Mouse (Mus musculus) embryonic facial prominence, embryonic 11.5 days (tissue): ENCODE measurements around the gene Pou6f1. TPM values are rescaled to one million over a fixed set of nuclear protein-coding genes. Genes with fewer than 3 reads are reported as not detected.
"Not testable (repeated sequence)": the region's sequence is repeated elsewhere in the genome, so short reads cannot be mapped to it uniquely, and the experiment has no call there.

Experiments used
- ATAC-seq: fragments of 200-750 bp; cut with Nextera tagmentation; replicated peaks from 2 replicates; pipeline ENCODE4 v1.8.0; 2017; ENCODE audit warnings: low read depth; ENCODE audit not compliant: insufficient number of reproducible peaks, low FRiP score, low TSS enrichment
- DNase-seq: peaks from one replicate; pipeline ENCODE4 v3.0.0-alpha.2; 2015; ENCODE audit warnings: low spot score
- H3K27ac ChIP-seq: fragments of 300-500 bp; sonication (generic); replicated peaks from 2 replicates; pipeline ENCODE4 v1.5.1; 2014; ENCODE audit warnings: mild to moderate bottlenecking, low read depth, low read length, control low read depth
- H3K27me3 ChIP-seq: fragments of 300-500 bp; sonication (generic); 2 replicates; pipeline ENCODE4 v1.6.1; 2014; ENCODE audit warnings: mild to moderate bottlenecking, low read length, moderate library complexity, mixed read lengths; ENCODE audit not compliant: control insufficient read depth, insufficient read depth
- H3K36me3 ChIP-seq: fragments of 300-500 bp; sonication (generic); replicated peaks from 2 replicates; pipeline ENCODE4 v1.6.1; 2014; ENCODE audit warnings: low read depth, mild to moderate bottlenecking, low read length, moderate library complexity, mixed read lengths; ENCODE audit not compliant: control insufficient read depth, insufficient read depth
- H3K4me1 ChIP-seq: fragments of 300-500 bp; sonication (generic); 2 replicates; pipeline ENCODE4 v1.6.1; 2014; ENCODE audit warnings: low read length, mixed read lengths; ENCODE audit not compliant: control insufficient read depth, insufficient read depth
- H3K4me2 ChIP-seq: fragments of 300-500 bp; sonication (generic); 2 replicates; pipeline ENCODE4 v1.6.1; 2014; ENCODE audit warnings: low read depth, mild to moderate bottlenecking, control low read depth, low read length, moderate library complexity
- H3K4me3 ChIP-seq: fragments of 300-500 bp; sonication (generic); 2 replicates; pipeline ENCODE4 v1.5.1; 2014; ENCODE audit warnings: low read depth, low read length, control low read depth
- H3K9ac ChIP-seq: fragments of 300-500 bp; sonication (generic); replicated peaks from 2 replicates; pipeline ENCODE4 v1.6.1; 2014; ENCODE audit warnings: mild to moderate bottlenecking, control low read depth, low read length
- H3K9me3 ChIP-seq: fragments of 300-500 bp; sonication (generic); replicated peaks from 2 replicates; pipeline ENCODE4 v1.6.1; 2016; ENCODE audit warnings: mild to moderate bottlenecking, low read length, inconsistent platforms, mixed read lengths; ENCODE audit not compliant: control insufficient read depth
- WGBS: fragments of 180-500 bp; shearing (Covaris S2); extraction: QIAGEN DNeasy Blood & Tissue Kit; methylation state at CpG from one replicate; pipeline ENCODE4 v1.1.7; 2014; 5-methylcytosine and 5-hydroxymethylcytosine counted together
- polyA plus RNA-seq: library from polyadenylated mRNA; unstranded; fragments of >200 nt; fragmentation: Nextera tagmentation; extraction: Ambion mirVana; gene quantifications from 2 replicates; pipeline ENCODE4 v1.2.1, GENCODE M21; 2014

Gene Pou6f1
- polyA plus RNA-seq, 1 experiment from 2014 or later = 5.9 TPM

DNA sequence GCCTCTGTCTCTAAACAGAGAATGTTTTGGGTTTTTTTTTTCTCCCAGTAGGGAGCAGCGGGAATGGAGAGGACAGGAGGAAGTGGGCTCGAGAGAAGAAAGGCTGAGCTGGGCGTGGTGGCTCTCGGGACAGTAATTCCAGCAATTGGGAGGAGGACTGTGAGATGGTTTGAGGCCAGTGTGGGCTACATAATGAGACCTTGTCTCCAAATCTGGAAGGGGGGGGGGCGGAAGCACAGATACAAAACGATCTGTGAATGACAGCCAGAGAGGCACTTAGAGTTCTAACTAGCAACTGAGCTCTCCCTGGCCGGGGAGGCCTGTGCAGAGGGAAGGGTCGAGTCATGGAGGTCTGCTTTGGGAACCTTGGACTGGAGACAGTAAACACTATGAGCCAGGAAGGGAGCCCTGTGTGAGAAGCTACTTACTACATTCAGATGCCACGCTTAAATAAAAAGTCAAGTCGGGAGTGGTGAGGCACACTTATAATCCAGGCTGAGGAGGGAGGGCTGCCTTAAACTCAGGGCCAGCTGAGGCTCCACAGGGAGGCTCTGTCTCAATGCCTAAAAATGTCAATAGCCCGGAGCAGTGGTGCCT lies 28.1 kb upstream of the Pou6f1 start:
- H3K27me3 ChIP-seq = no peaks in the 10 kb centered on the region
- 6% methylated on average over 11 of the region's 11 CpGs for WGBS
- H3K4me3 ChIP-seq = no peak overlapping the region
- H3K9ac ChIP-seq = no peak overlapping the region
- H3K36me3 ChIP-seq = no peaks in the 10 kb centered on the region
- no peak overlapping the region for H3K27ac ChIP-seq
- ATAC-seq = no peak
- 0 out of 2 replicates have a peak, but pooled peaks cover 3% of the 10 kb centered on the region for H3K4me1 ChIP-seq
- H3K9me3 ChIP-seq = no peaks in the 10 kb centered on the region
- no peak overlapping the region for H3K4me2 ChIP-seq
- no peak for DNase-seq

DNA sequence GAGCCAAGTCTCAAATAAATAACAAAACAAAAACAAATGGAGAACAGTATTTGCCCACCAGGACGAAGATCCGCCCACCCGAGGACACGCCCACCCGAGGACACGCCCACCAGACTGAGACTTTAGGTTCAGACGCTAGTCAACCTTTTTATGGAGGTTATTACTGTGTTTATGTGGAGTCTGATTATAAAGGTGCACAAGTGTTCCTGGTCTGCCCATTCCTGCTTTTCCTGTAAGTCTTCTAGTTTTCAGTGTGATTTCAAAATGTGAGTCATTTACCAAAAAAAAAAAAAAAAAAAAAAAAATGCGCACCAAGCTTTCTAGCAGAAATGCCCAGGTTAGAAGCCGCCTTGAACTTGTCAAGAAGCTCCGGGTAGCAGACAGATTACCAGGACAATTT lies 27.5 kb upstream of the Pou6f1 start:
- H3K4me1 ChIP-seq = 0 out of 2 replicates have a peak, but pooled peaks cover 3% of the 10 kb centered on the region
- no peaks in the 10 kb centered on the region for H3K27me3 ChIP-seq
- H3K4me3 ChIP-seq = no peak overlapping the region
- DNase-seq (no peak), ATAC-seq (no peak)
- WGBS = 15% methylated on average over 10 of the region's 10 CpGs
- H3K9ac ChIP-seq = no peak overlapping the region
- no peak overlapping the region for H3K27ac ChIP-seq
- H3K9me3 ChIP-seq = no peaks in the 10 kb centered on the region
- no peak overlapping the region for H3K4me2 ChIP-seq
- H3K36me3 ChIP-seq = no peaks in the 10 kb centered on the region

DNA sequence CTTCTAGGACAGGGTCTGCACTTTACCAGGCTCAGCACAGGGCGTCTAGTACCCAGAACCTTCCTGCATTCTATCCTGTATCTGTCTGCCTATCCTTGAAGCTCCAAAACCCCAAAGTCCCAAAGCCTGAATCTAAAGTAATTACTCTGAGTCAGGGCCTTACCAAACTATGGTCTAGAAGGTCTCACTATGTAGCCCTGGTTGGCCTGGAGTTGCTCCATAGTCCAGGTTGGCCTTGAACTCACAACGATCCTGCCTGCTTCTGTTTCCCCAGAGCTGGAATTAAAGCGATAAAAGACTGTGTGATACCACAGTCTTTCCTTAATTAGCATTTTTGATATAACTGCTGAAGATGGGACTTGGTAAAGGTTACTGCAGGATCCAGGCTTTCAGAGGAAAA lies 24.7 kb upstream of the Pou6f1 start:
- 92% methylated on average over 3 of the region's 3 CpGs for WGBS
- no peaks in the 10 kb centered on the region for H3K9me3 ChIP-seq
- DNase-seq (no peak), ATAC-seq (no peak)
- 0 out of 2 replicates have a peak, but pooled peaks cover 3% of the 10 kb centered on the region for H3K4me1 ChIP-seq
- no peaks in the 10 kb centered on the region for H3K27me3 ChIP-seq
- H3K9ac ChIP-seq = no peak overlapping the region
- H3K4me2 ChIP-seq = no peak overlapping the region
- H3K36me3 ChIP-seq = no peaks in the 10 kb centered on the region
- H3K27ac ChIP-seq = no peak overlapping the region
- no peak overlapping the region for H3K4me3 ChIP-seq

DNA sequence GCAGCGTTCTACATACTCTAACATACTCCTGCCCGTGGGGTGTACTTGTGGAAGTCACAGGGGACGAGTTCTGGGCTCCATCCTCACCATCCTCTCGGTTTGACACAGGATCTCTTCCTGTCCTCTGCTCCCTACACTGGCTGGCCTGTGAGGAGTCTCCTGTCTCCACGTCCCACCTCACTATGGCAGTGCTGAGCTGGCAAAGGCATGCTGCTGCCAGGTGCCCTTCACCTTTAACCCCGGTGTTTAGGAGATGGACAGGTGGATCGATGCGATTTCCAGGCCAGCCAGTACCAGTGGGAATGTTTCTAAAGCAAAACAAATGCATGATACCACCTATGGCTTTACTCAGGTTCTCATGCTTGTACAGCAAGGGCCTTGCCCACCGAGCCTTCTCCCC lies 24.0 kb upstream of the Pou6f1 start:
- Histone ChIP-seq H3K27me3 (no peaks in the 10 kb centered on the region), H3K9ac (no peak overlapping the region), H3K4me3 (no peak overlapping the region), H3K9me3 (no peaks in the 10 kb centered on the region), H3K36me3 (no peaks in the 10 kb centered on the region), H3K27ac (no peak overlapping the region), H3K4me1 (0 out of 2 replicates have a peak, but pooled peaks cover 3% of the 10 kb centered on the region), H3K4me2 (no peak overlapping the region)
- WGBS = 78% methylated on average over 9 of the region's 9 CpGs
- ATAC-seq (no peak), DNase-seq (no peak)

DNA sequence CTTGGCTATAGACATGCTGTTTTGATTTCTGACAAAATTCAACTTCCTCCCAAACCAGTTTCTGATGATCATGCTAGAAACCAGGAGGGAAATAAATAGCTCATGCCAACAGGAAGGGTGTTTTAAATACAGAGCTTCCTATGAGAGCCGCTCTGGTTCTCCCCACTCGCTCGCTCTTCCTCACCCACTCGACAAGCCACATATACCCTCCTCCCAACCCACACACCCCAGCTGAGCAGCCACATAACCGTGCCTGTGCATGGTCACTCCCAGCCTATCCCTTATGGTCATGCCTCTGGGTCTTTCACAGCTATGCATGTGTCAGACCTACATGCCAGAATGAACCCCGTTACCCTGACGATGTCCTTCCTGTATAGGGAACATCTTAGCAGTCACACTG lies 22.4 kb upstream of the Pou6f1 start:
- WGBS = 87% methylated on average over 7 of the region's 7 CpGs
- Histone ChIP-seq H3K9me3 (no peaks in the 10 kb centered on the region), H3K9ac (no peak overlapping the region), H3K27me3 (no peaks in the 10 kb centered on the region), H3K4me2 (no peak overlapping the region), H3K4me1 (no peaks in the 10 kb centered on the region), H3K36me3 (no peaks in the 10 kb centered on the region; the same call in 1 of the 2 replicates), H3K27ac (no peak overlapping the region), H3K4me3 (no peak overlapping the region)
- no peak for ATAC-seq
- no peak for DNase-seq

DNA sequence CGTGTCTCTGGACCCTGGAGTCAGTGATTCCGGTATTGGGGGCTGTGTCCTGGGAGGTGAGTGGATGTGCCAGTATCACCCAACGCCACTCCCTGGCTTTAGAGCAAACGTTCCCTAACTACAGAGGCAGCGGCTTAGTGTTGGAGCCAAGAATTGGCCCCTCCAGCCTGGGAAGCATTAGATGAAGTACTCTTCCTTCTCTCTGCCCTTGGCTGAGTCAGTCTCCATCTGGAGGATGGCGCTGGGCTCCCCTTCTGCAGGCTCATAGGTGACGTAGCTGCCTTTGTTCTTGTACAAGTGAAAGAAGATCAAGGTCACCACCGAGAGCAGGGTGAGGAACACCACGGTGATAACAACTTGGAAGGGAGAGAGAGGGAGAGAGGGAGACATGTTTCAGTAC lies 21.9 kb upstream of the Pou6f1 start:
- H3K9ac ChIP-seq, H3K27ac ChIP-seq, H3K4me1 ChIP-seq, H3K27me3 ChIP-seq, H3K36me3 ChIP-seq, H3K4me3 ChIP-seq, DNase-seq, H3K4me2 ChIP-seq, ATAC-seq, H3K9me3 ChIP-seq: not testable (repeated sequence)
- 73% methylated on average over 9 of the region's 9 CpGs for WGBS

DNA sequence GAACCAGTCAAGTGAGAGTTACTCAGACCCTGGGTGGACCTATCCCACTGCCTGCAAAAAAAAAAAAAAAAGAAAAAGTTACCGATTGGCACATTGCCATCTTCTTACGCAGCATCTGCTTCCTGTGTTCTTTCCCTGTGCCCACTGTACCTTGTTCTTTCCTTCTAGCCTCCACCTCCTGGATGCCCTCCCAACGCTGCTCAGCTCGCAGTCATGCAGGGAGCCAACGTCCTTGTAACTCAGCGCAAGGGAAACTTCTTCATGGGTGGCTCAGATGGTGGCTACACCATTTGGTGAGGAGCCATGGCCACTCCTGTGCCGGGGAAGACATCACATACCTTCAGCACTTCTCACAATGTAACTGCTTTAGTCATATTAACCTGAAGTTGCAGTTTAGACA lies 19.4 kb upstream of the Pou6f1 start:
- ATAC-seq (no peak), DNase-seq (no peak)
- Histone ChIP-seq H3K4me3 (no peak overlapping the region), H3K36me3 (no peaks in the 10 kb centered on the region; the same call in 1 of the 2 replicates), H3K4me2 (no peak overlapping the region), H3K9me3 (no peaks in the 10 kb centered on the region), H3K4me1 (no peaks in the 10 kb centered on the region; the same call in 1 of the 2 replicates), H3K27me3 (no peaks in the 10 kb centered on the region), H3K27ac (no peak overlapping the region), H3K9ac (no peak overlapping the region)
- WGBS = 92% methylated on average over 7 of the region's 7 CpGs

DNA sequence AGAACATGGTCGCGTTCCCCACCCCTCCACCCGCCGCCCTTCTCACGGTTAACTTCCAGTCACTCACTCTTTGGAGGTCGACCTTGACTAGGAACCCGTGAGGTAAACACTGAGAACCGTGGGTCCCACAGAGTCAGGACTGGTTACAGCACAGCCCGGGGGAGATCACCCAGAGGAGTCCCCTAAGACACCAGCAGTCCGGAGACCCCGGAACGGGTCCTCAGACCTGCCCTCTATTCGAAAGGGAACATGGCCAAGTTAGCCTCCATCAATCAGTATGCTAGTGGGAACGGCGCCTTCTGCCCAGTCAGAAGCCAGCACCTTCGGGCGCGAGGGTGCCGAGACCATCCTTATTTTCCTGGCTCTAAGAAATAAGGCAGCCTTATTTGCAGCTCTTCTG lies 16.4 kb upstream of the Pou6f1 start:
- 0 out of 2 replicates have a peak, but pooled peaks cover 2% of the 10 kb centered on the region for H3K27me3 ChIP-seq
- ATAC-seq (peak; percentile 16; the same call in 1 of the 2 replicates), DNase-seq (no peak)
- H3K9me3 ChIP-seq = no peaks in the 10 kb centered on the region
- peak overlapping the region; percentile 82 for H3K9ac ChIP-seq
- H3K27ac ChIP-seq = no peak overlapping the region
- peak overlapping the region; percentile 71 for H3K4me2 ChIP-seq
- WGBS = under 1% methylated on average over 19 of the region's 19 CpGs
- H3K4me3 ChIP-seq = peak overlapping the region; percentile 95
- H3K36me3 ChIP-seq = no peaks in the 10 kb centered on the region; the same call in 1 of the 2 replicates
- no peaks in the 10 kb centered on the region; the same call in 1 of the 2 replicates for H3K4me1 ChIP-seq
